Mouse (Mus musculus) layer of hippocampus, adult 9-10 months (tissue): ENCODE measurements at regions not wholly inside any gene's neighbourhood (a gene's known extent, or its start where the extent isn't known, plus 50 kb on each side); places are given as distances from the start of the nearest gene placed in this dataset.
"Not testable (repeated sequence)": the region's sequence is repeated elsewhere in the genome, so short reads cannot be mapped to it uniquely, and the experiment has no call there.

ENCODE experiments used
- DNase-seq: peaks from one replicate; pipeline ENCODE4 v3.0.0; 2022; ENCODE audit warnings: low spot score

DNA sequence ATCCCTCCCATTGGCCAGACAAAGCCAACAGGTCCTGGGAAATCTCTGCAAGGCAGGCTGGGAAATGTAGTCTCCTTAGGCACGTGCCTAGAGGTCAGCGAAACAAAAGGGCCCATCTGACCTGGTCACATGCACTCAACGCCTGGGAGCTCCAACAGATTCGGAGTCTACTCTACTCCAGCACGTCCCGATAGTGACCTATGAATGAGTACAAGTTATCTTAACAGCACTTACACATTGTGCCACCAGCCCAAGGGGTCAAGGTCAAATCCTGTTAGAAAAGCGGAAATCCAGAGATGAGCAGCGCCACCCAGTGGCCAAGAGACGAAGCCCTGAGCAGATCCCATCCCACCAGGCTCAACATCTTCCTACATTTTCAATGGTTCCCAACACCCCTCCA is 129.1 kb upstream of the A430005L14Rik start:
- DNase-seq = no peak

DNA sequence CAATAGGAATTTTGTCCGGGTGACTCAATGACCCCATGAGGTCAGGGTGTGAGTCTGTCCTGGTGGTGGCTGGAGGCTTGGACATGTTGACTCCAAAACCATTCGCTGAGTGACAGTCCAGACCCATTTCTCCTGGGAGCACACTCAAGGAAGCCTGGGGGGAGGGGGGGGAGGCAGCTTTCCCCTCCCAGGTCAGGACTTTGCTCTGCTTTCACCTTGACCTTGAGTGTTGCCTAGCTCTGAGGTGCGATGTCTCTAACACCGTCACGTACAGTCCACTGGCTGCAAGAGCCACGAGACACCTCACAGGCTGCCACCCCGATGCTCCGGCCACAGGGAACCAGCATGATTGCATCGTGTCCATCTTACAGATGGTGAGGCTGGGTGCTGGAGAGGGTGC is 127.3 kb upstream of the A430005L14Rik start:
- DNase-seq = no peak

DNA sequence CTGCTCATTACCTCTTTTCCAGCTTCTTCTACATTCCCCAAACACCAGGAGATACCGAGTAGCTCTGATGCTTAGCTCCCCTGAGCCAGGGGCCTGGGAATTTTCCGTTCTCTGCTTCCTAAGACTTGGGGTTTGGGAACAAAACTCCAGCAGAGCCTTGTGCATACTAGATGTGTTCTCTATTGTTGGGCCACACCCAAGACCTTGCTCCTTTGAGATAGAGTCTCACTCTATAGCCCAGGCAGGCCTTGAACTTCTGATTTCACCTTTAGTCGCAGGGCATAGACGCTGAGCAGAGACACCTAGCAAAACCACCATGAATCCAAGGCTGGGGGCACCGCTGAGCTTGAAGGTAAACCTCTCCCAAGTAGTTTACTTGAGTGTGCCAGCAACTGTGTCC is 126.5 kb upstream of the A430005L14Rik start:
- no peak for DNase-seq

DNA sequence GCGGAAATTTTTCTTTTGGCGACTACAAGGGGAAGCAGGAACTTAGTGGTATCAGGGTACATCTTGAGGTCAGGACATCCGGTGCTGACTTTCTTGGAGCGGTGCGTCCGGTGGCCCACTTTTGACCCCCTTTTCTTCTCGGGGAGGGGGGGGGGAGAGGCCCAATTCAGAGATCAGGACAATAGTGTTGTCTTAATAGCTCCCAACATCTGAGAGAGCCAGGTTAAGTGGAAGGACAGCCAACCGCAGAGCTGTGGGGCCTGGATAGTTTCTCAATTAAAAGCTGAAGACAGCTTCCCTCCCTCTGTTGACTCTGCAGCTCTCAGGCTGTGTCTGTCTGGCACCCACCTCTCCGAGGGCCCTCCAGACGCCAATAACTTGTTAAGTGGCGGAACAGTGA is 125.8 kb upstream of the A430005L14Rik start:
- DNase-seq = not testable (repeated sequence)

DNA sequence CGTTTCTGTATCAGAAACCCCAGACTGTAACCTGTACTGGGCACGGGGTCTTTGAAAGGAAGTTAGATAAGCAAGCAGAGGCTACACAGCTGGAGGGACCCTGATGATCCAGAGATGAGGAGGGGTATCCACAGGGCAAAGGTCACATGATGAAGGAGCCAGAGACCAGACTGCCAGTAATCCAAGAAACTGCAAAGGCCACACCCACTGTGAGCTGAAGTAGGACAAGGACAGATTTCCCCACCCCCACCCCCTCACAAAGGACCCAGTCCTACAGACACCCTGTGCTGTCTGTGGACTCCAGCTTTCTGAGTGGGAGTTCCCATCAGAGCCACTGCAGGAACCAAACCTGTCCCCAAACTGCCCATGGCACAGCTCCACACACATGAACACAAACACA is 124.9 kb upstream of the A430005L14Rik start:
- no peak for DNase-seq

DNA sequence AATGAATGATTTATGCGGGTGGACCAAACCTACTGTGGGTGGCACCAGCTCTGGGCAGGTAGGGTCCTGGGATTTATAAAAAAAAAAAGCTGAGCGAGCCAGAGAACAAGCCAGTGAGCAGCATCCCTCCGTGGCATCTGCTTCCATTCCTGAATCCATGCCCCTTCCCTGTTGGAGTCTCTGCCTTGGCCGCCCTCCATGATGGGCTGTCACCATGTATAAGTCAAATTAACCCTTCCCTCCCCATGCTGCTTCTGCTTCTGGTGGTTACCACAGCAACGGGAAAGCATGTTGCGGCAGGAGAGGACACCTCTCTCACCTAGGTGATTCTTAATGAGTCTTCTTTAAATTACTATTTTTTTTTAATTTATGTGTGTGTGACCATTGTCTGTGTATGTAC is 112.3 kb upstream of the A430005L14Rik start:
- no peak for DNase-seq

DNA sequence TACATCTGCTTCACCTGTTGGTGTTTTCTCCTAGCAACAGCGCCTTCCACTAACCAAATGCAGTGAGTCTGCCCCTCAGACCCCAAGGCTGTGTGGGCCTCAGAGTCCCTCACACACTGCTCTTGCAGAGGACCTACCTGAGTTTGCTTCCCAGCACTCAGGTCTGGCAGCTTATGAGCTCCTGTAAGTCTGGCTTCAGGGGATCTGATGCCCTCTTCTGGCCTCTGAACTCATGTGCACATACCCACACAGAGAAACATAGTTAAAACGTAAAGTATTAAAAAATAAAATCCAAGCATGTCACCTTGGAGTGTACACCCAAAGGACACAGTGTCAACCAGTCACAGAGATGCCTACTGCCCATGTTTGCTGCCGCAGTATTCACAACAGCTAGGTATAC is 108.8 kb upstream of the A430005L14Rik start:
- no peak for DNase-seq

DNA sequence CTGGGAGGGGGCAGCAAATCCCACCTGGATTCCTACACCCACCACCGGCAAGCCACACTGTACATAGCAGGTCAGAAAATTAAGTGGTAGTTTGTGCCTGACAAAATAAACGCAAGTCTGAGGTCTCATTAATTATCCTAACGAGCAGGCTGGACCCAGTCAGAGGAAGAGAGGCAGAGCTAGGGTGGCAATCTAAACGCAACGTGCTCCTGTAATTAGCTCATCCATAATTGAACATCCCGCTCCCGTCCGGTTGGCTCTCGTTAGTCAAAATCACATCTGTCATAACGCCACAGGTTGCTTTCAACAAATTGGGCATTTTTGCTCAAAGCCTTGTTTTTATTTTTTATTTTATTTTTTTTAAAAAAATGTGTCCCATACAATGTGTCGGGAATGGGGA is 106.9 kb upstream of the A430005L14Rik start:
- DNase-seq = no peak

DNA sequence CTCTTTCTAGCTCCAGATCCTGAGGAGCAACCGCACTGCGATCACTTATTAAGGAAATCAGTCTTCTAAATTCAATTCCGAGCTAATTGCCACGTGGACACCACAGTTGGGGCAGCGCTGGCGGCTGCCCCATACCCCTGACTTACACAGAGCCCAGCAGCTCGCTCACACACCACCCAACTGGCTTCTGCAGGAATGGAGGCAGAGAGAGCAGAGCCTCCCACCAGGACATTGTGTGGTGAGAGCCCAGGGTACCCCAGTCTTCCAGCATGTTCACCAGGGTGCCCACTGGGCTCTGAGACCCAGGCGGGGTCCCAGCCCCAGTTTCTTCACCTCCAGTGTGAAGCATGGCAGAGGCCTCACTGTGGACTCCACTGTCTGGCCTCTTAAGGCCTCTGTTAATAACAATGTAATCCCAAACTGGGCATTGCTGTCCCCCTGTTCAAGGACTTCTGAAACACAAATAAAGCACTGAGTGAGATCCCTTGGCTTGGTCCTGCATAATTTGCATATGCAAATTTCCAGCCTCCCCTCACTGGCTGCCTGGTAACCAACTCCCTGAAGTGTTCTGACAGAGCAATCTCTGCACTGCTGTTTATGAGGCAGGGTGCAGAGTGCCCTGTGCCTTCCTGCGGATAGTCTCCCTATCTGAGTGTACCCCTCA is 102.8 kb upstream of the A430005L14Rik start:
- no peak for DNase-seq

DNA sequence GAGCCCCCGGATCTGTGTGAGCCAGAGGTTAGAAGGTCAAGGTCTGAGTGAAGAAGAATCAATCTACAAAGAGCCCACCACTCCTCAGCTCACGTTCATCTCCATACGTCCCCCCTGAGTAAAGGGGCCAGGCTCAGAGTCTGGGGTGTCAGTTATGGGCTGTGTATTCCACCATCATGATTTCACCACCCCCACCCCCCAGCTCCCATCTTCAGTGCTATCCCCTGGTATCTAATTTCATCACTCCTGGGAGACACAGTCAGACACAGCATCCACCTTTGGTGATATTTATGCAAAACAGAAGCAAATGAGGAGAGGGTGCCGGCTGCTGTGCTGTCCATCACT is 102.3 kb upstream of the A430005L14Rik start:
- no peak for DNase-seq

DNA sequence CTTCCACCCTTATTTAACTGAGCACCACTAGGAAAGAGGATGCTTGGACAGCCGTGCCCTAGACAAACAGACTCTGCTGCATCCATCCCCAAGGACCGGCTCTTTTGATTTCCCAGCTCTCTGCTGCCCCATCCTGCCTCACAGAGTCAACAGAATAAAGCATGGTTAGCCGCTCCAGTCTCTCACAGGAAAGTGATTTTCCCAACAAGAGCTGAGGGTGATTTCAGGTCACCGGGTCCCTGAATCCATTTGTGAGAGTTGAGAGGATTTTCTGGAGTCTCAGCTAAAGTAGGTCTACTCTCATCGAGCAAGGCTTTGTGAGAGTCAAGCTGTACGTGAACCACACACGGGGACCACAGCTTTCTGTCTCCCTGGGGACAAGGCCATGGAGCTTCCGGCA is 95.6 kb upstream of the A430005L14Rik start:
- no peak for DNase-seq

DNA sequence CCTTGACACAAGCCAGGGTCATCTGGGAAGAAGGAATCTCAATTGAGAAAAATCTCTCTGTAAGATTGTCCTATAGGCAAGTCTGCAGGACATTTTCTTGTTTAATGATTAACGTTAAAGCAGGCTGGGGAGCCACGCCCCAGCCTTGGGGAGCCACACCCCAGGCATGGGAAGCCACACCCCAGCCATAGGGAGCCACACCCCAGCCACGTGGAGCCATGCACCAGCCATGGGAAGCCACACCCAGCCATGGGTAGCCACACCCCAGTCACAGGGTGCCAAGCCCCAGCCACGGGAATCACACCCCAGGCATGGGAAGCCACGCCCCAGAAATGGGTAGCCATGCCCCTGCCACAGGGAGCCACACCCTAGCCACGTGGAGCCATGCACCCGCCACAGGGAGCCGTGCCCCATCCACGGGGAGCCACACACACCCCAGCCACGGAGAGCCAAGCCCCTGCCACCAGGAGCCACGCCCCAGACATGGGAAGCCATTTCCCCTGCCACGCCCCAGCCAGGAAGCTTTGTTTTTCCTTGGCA is 94.8 kb upstream of the A430005L14Rik start:
- no peak for DNase-seq

DNA sequence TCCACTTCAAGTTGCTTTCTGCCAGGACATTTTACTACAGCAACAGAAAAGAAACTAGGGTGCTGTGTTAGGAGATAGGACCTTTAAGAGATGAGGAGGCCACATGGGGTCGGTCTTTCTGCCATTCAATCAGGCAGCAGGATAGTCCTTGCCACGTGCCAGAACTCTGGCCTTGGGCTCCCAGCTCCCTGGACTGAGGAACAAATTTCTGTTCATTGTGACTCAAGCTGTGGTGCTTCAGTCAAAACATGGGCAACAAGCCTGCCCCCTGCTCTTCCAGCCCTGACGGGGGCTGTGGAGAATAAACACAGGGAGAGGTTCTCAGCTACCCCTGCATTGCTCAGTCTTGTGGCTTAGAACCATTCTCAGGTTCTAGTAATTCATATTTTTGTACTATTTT is 84.7 kb upstream of the A430005L14Rik start:
- no peak for DNase-seq

DNA sequence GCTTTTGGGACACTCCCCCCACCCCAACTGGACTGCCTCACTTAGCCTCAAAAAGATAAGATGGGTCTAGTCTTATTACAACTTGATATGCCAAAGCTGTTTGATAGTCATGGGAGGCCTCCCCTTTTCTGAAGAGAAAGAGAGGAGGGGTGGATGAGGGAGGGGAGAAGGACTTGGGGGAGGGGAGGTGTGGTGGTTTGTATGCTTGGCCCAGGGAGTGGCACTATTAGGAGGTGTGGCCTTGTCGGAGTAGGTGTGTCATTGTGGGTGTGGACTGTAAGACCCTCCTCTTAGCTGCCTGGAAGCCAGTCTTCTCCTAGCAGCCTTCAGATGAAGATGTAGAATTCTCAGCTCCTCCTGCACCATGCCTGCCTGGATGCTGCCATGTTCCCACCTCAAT is 82.0 kb upstream of the A430005L14Rik start:
- DNase-seq = not testable (repeated sequence)

DNA sequence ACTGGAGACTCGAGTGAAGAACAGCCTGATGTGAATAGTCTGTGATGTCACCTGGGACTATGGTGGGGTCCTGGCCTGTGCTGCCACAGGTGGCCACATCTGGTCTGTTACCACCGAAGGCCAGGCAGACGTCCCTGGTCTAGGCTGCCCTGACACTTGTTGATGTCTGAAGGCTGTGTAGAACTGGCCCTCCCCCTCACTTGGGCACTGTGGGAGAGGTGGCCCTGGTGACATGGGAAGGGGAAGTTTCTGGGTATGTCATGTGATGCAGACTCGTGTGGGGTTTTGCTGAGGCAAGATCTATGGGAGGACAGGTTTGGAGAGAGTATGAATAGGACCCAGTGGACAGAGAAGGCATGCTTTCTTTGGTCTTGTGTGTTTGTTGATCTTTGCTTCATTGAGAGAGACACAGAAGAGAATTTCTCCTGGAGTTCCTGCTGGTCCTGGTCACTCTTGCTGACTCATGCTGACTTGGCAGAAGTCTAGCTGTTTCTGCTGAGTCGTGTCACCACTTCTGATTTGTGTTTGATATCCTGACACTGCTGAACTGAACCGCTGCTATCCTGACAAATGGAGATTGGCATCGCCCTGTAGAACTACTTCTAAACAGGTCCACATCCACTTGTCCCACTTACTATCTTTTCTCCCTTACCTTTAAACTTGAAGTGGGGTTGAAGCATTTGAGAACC is 79.9 kb upstream of the A430005L14Rik start:
- DNase-seq = no peak

DNA sequence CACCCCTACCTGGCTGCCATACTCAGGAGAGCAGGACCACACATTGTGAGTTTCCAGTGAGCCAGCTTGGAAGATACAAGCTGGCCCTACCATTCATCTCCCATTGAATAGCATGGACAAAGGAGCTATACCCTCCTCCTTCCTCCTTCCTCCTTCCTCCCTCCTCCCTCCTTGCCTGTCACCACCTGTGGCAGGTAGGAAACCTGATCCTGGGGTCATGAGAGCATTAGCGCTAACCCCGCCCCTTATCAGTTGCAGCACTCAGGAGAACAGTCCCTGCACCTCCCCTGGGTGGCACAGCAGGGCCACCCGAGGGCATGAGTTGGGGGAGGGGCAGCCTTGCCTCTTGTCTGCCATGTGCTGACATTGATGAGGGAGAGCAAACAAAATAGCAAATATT is 74.0 kb upstream of the A430005L14Rik start:
- no peak for DNase-seq

DNA sequence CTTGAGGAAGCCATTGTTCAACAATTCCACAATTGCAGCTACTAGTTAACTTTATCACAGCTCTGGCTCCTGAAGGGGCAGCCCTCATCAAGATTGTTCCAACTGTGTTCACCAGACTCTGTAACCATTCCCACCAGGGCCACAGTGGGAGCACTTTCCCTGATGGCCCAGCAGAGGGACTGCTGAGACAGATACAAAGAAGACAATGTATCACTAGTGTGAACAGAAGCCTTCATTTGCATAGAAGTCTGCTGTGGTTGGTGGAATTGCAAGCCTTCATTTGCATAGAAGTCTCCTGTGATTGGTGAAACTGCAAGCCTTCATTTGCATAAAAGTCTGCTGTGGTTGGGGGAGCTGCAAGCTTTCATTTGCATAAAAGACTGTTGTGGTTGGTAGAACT is 73.0 kb upstream of the A430005L14Rik start:
- no peak for DNase-seq

DNA sequence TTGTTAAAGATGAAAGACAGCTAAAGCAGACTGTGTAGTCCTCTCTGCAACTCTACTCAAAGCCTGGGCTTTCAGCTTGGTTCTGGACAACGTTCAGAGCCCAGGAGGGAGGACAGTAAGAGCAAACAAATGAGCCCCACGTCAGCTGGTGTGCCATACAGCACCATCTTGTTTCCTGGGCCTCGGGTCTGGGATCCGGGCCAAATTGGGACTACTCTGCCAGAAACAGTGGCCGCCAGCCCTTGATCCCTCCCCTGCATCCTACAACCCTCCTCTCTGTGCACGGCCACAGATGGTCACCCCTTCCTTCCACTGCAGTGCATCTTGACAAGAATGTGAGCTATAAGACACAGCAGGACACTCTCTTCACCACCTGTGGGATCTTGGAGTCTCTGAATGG is 71.2 kb upstream of the A430005L14Rik start:
- DNase-seq = no peak

DNA sequence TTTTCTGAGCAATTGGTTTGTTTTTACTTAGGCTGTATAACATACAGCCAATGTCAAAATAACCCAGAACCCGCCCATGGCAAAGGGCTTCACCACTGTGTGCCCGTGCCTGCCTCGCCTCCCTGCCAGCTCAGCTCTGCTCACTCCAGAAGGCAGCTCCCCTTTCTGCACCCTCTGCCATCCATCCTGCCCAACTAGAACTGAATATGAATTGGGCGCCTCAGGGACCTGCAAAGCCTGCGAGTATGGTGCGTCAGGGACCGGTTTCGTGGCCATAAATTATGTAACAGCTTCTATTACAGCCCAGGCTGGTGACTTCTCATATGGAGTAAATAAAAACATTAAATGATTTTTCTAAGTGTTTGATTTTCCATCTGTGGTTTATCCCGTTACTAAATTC is 66.9 kb upstream of the A430005L14Rik start:
- no peak for DNase-seq

DNA sequence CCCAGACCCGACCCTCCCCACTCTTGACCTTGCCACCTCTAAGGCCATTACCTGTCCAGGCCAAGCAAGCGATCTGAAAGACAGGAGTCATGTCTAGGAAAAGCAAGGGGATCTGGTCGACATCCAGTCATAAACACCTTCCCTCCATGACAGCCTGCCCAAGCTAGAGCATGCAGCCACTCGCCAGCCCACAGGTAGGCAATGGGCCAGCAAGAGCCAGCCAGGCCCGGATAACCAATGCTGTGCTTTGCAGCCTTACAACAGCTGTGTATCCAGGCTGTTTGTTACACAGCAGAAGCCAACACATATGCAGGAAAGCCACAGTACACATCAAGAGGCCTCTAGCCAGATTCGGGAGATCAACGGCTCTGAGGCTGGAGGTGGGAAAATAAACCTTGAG is 57.3 kb upstream of the A430005L14Rik start:
- no peak for DNase-seq

DNA sequence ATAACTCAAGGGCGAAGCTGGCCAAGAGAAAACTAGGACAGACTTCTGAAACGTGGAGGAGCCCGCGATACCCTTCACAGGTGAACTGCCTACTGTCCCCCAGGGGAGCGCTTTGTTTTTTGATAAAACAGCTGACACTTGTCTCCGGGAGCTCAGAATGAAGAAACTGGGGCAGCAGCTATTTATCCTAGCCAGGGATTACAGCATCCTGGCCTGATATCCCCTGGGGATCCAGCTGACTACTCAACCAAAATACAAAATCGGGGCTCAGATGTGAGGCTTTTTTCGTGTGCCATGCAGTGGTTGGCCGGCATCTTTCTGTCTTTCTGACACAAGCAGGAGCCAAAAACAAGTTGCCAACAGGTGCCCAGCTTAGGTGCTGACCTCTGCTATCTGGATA is 52.0 kb upstream of the A430005L14Rik start:
- DNase-seq = no peak

DNA sequence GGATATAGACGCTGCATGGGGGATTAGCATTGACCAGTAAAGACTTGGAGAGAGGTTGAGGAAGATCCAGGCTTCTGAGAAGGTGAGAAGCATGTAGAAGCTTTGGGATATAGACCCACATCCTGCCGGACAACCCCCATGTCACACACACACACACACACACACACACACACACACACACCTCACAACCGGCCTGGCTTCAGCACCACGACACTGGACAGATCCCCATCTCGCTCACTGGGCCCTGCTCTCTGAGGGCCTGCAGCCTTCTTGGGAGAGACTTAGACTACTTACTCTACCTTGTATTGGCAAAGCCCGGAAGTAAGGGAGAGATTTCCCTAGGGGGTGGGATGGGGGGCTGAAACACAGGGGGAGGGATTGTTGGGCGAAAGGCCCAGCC is 51.5 kb upstream of the A430005L14Rik start:
- DNase-seq = no peak
